Mouse (Mus musculus) layer of hippocampus, adult 18-20 months (tissue): ENCODE data around the gene Ppard. TPM values are rescaled to one million over a fixed set of nuclear protein-coding genes. Genes with fewer than 3 reads are reported as not detected.

Experiments
- DNase-seq, 2 experiments: peaks; one replicate each; pipeline ENCODE4 v3.0.0; 2022; ENCODE audit warnings: low spot score in 2 of 2
- total RNA-seq, 2 experiments: library from RNA; stranded (reverse); gene quantifications; 2 replicates each; pipeline ENCODE4 v1.2.3; 2021

The Ppard gene
- total RNA-seq, 2 experiments from 2014 or later = 22.5 to 26.0 TPM

- no peak for DNase-seq
These were observed 49.5 kb downstream of the Ppard start for GRCm38 (mm10) chr17:28281866-28282441.

GRCm38 (mm10) chr17:28283199-28283598, 50.7 kb downstream of the Ppard start:
- DNase-seq = no peak

- no peak for DNase-seq
These were observed 53.6 kb downstream of the Ppard start for GRCm38 (mm10) chr17:28286133-28286532.

GRCm38 (mm10) chr17:28286964-28287363, 54.5 kb downstream of the Ppard start:
- no peak for DNase-seq

GRCm38 (mm10) chr17:28287578-28287977, 55.1 kb downstream of the Ppard start:
- no peak for DNase-seq

- no peak for DNase-seq
These were observed 55.5 kb downstream of the Ppard start for GRCm38 (mm10) chr17:28287980-28288379.

- DNase-seq = no peak
These were observed 57.8 kb downstream of the Ppard start for GRCm38 (mm10) chr17:28290262-28290661.

- no peak for DNase-seq
These were observed 58.2 kb downstream of the Ppard start for GRCm38 (mm10) chr17:28290671-28291070.

- DNase-seq = no peak
These were observed 58.8 kb downstream of the Ppard start for GRCm38 (mm10) chr17:28291346-28291745.

- DNase-seq = no peak
These were observed 61.2 kb downstream of the Ppard start for GRCm38 (mm10) chr17:28293716-28294115.

GRCm38 (mm10) chr17:28294449-28295333, 62.2 kb downstream of the Ppard start:
- no peak for DNase-seq

- DNase-seq = no peak
These were observed 66.4 kb downstream of the Ppard start for GRCm38 (mm10) chr17:28298888-28299287.

GRCm38 (mm10) chr17:28299669-28300320, 67.3 kb downstream of the Ppard start:
- no peak for DNase-seq

- DNase-seq = no peak
These were observed 67.8 kb downstream of the Ppard start for GRCm38 (mm10) chr17:28300323-28300722.

- no peak for DNase-seq
These were observed 68.3 kb downstream of the Ppard start for GRCm38 (mm10) chr17:28300850-28301249.

GRCm38 (mm10) chr17:28305172-28305571, 72.7 kb downstream of the Ppard start:
- no peak for DNase-seq

- DNase-seq = peak; percentile 73 to 93
These were observed 76.0 kb downstream of the Ppard start for GRCm38 (mm10) chr17:28308297-28309195.

- no peak for DNase-seq
These were observed 78.3 kb downstream of the Ppard start for GRCm38 (mm10) chr17:28310831-28311230.

- DNase-seq = no peak
These were observed 79.0 kb downstream of the Ppard start for GRCm38 (mm10) chr17:28311366-28312132.
